Mouse (Mus musculus): ENCODE results near the gene Rnf215. TPM values are rescaled to one million over a fixed set of nuclear protein-coding genes. Genes with fewer than 3 reads are reported as not detected.
"Not testable (repeated sequence)": the region's sequence is repeated elsewhere in the genome, so short reads cannot be mapped to it uniquely, and the experiment has no call there.

Rnf215 gene
- polyA plus RNA-seq, 1 experiment from 2014 or later = 31.8 TPM

DNA sequence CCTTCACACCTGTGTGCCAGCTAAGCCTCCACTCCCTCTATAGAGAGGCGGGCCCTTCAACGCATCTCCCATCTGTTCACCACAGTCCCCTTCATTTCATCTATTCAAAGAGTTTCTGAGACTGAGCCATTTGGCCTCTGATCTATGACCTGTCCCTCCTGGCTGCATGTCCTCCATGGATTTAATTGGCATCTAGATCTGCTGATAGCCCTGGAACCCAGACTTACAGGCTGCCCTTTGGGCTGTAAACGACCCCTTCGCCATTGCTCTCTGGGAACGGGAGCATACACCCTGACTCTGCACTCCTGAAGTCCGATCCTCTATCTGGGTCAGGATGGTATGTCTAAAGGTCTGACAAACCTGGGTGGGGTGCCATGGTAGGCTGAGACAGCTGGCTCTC is 22.1 kb upstream of the Rnf215 start:
- no peak for ATAC-seq

DNA sequence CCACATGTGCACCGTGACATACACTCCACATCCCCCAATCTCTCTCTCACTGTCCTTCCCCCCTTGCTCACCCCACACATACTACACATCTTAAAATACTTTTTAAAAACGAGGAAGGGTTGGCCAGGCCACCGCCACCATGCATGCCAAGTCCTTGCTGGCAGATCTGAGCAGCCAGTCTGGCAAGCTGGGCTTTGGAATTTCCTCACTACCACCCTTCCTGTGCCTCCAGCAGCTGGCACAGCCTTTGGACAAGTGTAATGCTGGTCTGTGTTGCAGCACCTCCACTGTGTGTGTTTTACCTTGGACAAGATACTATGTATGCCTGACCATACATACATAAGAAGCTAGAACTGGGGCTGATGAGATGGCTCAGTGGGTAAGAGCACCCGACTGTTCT is 21.5 kb upstream of the Rnf215 start:
- ATAC-seq (no peak), DNase-seq (ENCODE audit: low read depth, low spot score) (no peak)
- no peaks in the 10 kb centered on the region for H3K27me3 ChIP-seq
- CTCF ChIA-PET = interaction anchor here (1.0 to 1.7 kb wide), 2 partner anchors 16 to 106 kb away, joined by 3 read pairs; no protein-coding TSS in a partner anchor
- no peak for TF ChIP-seq CTCF (IDR thresholded peaks at IDR 0.05)
- in situ Hi-C loops (cut with MboI; ENCODE audit: low pct_unique_long_range_greater_than_20kb) = no loop called here
- POLR2A ChIA-PET = no interaction called here

More for the DNA sequence above, 22.1 kb upstream of the Rnf215 start:
- POLR2A ChIA-PET = no interaction called here
- no peaks in the 10 kb centered on the region for H3K27me3 ChIP-seq
- in situ Hi-C loops (cut with MboI; ENCODE audit: low pct_unique_long_range_greater_than_20kb) = no loop called here
- no peak for DNase-seq (ENCODE audit: low read depth, low spot score)
- TF ChIP-seq CTCF (IDR thresholded peaks at IDR 0.05) = no peak
- CTCF ChIA-PET = interaction anchor here (0.9 to 1.0 kb wide), 2 partner anchors 13 to 16 kb away, joined by 3 read pairs; no protein-coding TSS in a partner anchor

DNA sequence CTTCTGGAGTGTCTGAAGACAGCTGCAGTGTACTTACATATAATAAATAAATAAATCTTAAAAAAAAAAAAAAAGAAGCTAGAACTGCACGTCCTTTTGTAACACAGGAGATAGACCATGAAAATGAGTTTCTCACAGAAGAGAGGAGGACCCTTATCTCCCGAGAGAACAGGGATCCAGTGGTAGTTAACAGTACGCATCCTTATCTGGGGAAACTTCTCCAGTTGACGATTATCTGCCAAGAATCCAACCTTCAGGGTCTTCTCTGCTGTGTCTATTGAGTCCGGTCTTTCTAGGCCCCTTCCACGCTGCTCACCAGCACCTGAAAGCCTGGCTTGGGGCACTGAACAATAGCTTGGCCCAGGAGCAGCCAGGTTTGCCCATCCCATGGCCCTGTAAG is 21.0 kb upstream of the Rnf215 start:
- CTCF ChIA-PET = interaction anchor here (1.3 to 1.7 kb wide), 2 partner anchors 8 to 106 kb away, joined by 3 read pairs; no protein-coding TSS in a partner anchor
- DNase-seq (ENCODE audit: low read depth, low spot score) = no peak
- in situ Hi-C loops (cut with MboI; ENCODE audit: low pct_unique_long_range_greater_than_20kb) = no loop called here
- no peak for TF ChIP-seq CTCF (IDR thresholded peaks at IDR 0.05)
- POLR2A ChIA-PET = no interaction called here
- ATAC-seq = no peak
- H3K27me3 ChIP-seq = no peaks in the 10 kb centered on the region

GRCm38 (mm10) chr11:4114541-4114940 is 20.5 kb upstream of the Rnf215 start:
- H3K27me3 ChIP-seq; POLR2A ChIA-PET; DNase-seq (ENCODE audit: low read depth, low spot score); ATAC-seq; in situ Hi-C loops (cut with MboI; ENCODE audit: low pct_unique_long_range_greater_than_20kb): not testable (repeated sequence)
- CTCF ChIA-PET = interaction anchor here (1.3 to 1.7 kb wide), 3 partner anchors 9 to 105 kb away, joined by 3 to 4 read pairs (median 3); no protein-coding TSS in a partner anchor

- in situ Hi-C loops (cut with MboI; ENCODE audit: low pct_unique_long_range_greater_than_20kb) = no loop called here
- DNase-seq (ENCODE audit: low read depth, low spot score) = no peak
- no peaks in the 10 kb centered on the region for H3K27me3 ChIP-seq
- no peak for ATAC-seq
- POLR2A ChIA-PET = no interaction called here
- CTCF ChIA-PET = interaction anchor here (1.3 to 1.7 kb wide), 4 partner anchors 10 to 104 kb away, joined by 3 to 4 read pairs (median 3); no protein-coding TSS in a partner anchor
- no peak for TF ChIP-seq CTCF (IDR thresholded peaks at IDR 0.05)
Measured at GRCm38 (mm10) chr11:4115407-4115806, 19.6 kb upstream of the Rnf215 start.

DNA sequence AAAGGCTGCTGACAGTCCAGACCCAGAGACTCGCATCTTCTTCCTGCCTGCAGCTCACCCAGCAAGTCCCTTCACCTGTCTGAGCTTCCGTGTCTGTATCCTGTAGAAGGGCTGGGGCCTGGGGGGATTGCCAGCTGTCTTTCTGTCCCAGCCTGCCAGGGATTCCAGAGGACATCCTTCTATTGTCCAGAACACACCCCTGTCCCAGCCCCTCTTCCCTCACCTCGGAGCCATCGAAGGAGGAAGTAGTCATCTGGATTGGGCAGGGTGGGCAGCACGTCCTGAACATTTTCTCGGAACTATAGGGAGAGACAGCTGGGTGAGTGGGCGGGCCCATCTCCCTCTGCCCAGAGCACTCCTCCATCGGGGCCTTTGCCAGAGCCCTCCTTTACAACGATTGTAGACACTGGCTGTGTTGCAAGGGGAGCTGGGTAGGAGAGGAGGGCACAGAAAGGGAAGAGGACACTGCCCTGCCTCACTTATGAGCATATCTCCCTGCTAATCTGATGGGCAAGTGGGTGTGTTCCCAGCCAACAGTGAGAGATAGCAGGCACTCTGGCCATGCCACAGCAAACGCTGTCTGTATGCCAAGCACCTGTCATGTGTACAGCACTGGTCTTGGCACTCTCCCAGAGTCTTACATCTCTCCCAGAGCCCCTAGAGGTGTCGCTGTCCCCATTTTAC is 18.4 kb upstream of the Rnf215 start:
- no peak for ATAC-seq
- POLR2A ChIA-PET = interaction anchor here (0.6 to 1.2 kb wide), 2 partner anchors 18 to 45 kb away, joined by 3 read pairs; no protein-coding TSS in a partner anchor
- no peaks in the 10 kb centered on the region for H3K27me3 ChIP-seq
- TF ChIP-seq CTCF (IDR thresholded peaks at IDR 0.05) = no peak
- CTCF ChIA-PET = interaction anchor here (1.4 to 1.5 kb wide), 2 partner anchors 20 to 33 kb away, joined by 3 read pairs; no protein-coding TSS in a partner anchor
- no peak for DNase-seq (ENCODE audit: low read depth, low spot score)
- in situ Hi-C loops (cut with MboI; ENCODE audit: low pct_unique_long_range_greater_than_20kb) = no loop called here

GRCm38 (mm10) chr11:4117372-4118071 is 17.5 kb upstream of the Rnf215 start:
- DNase-seq (ENCODE audit: low read depth, low spot score) = no peak
- in situ Hi-C loops (cut with MboI; ENCODE audit: low pct_unique_long_range_greater_than_20kb) = no loop called here
- CTCF ChIA-PET = interaction anchor here (0.8 to 2.0 kb wide), 9 partner anchors 10 to 141 kb away, joined by 3 to 10 read pairs (median 4); partner anchors contain the start of gene Rnf215
- POLR2A ChIA-PET = interaction anchor here (0.6 to 1.8 kb wide), 4 partner anchors 12 to 44 kb away, joined by 3 to 7 read pairs (median 4); no protein-coding TSS in a partner anchor
- TF ChIP-seq CTCF (IDR thresholded peaks at IDR 0.05) = no peak
- no peaks in the 10 kb centered on the region for H3K27me3 ChIP-seq
- ATAC-seq = peak; percentile 53

DNA sequence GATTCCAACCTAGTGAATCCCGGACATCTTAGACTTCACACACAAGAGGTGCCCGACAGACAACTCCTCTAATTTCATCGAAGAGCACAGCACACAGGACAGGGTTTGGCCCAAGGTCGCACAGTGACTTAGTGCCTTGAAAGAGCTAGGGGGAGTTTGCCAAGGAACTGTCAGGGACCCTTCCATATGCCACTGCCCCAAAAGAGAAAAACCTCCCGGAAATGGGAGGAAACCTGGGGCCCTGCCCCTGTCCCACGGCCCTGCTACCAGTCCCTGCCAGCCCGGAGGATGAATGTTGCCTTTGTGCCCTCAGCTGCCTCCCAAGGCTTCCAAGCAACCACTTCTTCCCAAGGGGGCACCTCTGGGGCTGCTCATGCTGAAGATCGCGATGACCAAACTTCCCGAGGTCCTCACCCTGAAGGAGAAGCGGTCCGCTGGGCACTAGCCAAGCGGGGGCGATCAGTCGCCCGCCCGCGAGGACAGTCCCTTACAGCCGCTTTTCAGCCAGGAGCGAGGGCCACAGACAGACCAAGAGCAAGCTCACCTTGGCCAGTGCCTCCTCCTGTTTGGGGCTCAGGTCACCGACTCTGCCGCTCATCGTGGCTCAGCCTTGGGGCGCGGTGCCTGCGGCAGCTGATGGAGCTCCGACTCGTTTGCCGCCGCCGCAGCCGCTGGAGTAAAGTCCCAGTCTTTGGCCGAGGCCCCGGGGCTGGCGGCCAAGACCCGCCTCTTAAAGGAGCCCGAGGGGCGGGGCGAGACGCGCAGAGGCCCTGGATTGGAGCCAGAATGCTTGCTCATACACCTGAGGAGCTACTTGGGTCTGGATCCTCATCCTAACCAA is 16.7 kb upstream of the Rnf215 start:
- peak; percentile 45 for ATAC-seq
- POLR2A ChIA-PET = interaction anchor here (1.0 to 1.8 kb wide), 3 partner anchors 12 to 21 kb away, joined by 3 to 7 read pairs (median 6); no protein-coding TSS in a partner anchor
- TF ChIP-seq CTCF (IDR thresholded peaks at IDR 0.05) = no peak
- H3K27me3 ChIP-seq = no peaks in the 10 kb centered on the region
- DNase-seq (ENCODE audit: low read depth, low spot score) = no peak
- CTCF ChIA-PET = interaction anchor here (0.6 to 2.0 kb wide), 12 partner anchors 9 to 140 kb away, joined by 3 to 10 read pairs (median 4); partner anchors contain the start of gene Rnf215
- in situ Hi-C loops (cut with MboI; ENCODE audit: low pct_unique_long_range_greater_than_20kb) = no loop called here

- no peak for TF ChIP-seq CTCF (IDR thresholded peaks at IDR 0.05)
- DNase-seq (ENCODE audit: low read depth, low spot score) (no peak), ATAC-seq (no peak)
- in situ Hi-C loops (cut with MboI; ENCODE audit: low pct_unique_long_range_greater_than_20kb) = no loop called here
- ChIA-PET POLR2A (no interaction called here), CTCF (interaction anchor here (1.7 to 2.0 kb wide), 4 partner anchors 15 to 100 kb away, joined by 6 to 10 read pairs (median 8); partner anchors contain the start of gene Rnf215)
- no peaks in the 10 kb centered on the region for H3K27me3 ChIP-seq
Measured at GRCm38 (mm10) chr11:4119635-4120034, 15.4 kb upstream of the Rnf215 start.

GRCm38 (mm10) chr11:4121691-4122090 is 13.3 kb upstream of the Rnf215 start:
- CTCF ChIA-PET = interaction anchor here (1.3 kb wide), 1 partner anchor 41 kb away, joined by 3 read pairs; no protein-coding TSS in a partner anchor
- no peak for TF ChIP-seq CTCF (IDR thresholded peaks at IDR 0.05)
- in situ Hi-C loops (cut with MboI; ENCODE audit: low pct_unique_long_range_greater_than_20kb) = no loop called here
- H3K27me3 ChIP-seq = no peaks in the 10 kb centered on the region
- ATAC-seq (no peak), DNase-seq (ENCODE audit: low read depth, low spot score) (no peak)
- POLR2A ChIA-PET = no interaction called here
